Mouse (Mus musculus): ENCODE data around the gene Rap1gap2. TPM values are rescaled to one million over a fixed set of nuclear protein-coding genes. Genes with fewer than 3 reads are reported as not detected.

Rap1gap2 gene
- total RNA-seq, 2 experiments from 2014 or later: 18.7 to 28.8 TPM

GRCm38 (mm10) chr11:74575940-74576339 is 34.8 kb downstream of the Rap1gap2 start:
- DNase-seq (ENCODE audit: low spot score in 2 of 2): no peak

- DNase-seq (ENCODE audit: low spot score in 2 of 2): no peak
Observed at GRCm38 (mm10) chr11:74574768-74575434, 35.8 kb downstream of the Rap1gap2 start.

GRCm38 (mm10) chr11:74572459-74573061 is 38.2 kb downstream of the Rap1gap2 start:
- DNase-seq (ENCODE audit: low spot score in 2 of 2): no peak

GRCm38 (mm10) chr11:74569735-74570134 is 41.0 kb downstream of the Rap1gap2 start:
- no peak for DNase-seq (ENCODE audit: low spot score in 2 of 2)

- DNase-seq (ENCODE audit: low spot score in 2 of 2): no peak
Observed at GRCm38 (mm10) chr11:74568463-74568862, 42.3 kb downstream of the Rap1gap2 start.

- DNase-seq (ENCODE audit: low spot score in 2 of 2): no peak
Observed at GRCm38 (mm10) chr11:74568004-74568403, 42.7 kb downstream of the Rap1gap2 start.

GRCm38 (mm10) chr11:74566326-74566874 is 44.3 kb downstream of the Rap1gap2 start:
- DNase-seq (ENCODE audit: low spot score in 2 of 2): no peak

GRCm38 (mm10) chr11:74561392-74561791 is 49.3 kb downstream of the Rap1gap2 start:
- DNase-seq (ENCODE audit: low spot score in 2 of 2): no peak

- DNase-seq (ENCODE audit: low spot score in 2 of 2): no peak
Observed at GRCm38 (mm10) chr11:74560600-74561227, 50.0 kb downstream of the Rap1gap2 start.

- no peak for DNase-seq (ENCODE audit: low spot score in 2 of 2)
Observed at GRCm38 (mm10) chr11:74559793-74560433, 50.8 kb downstream of the Rap1gap2 start.

GRCm38 (mm10) chr11:74558933-74559332 is 51.8 kb downstream of the Rap1gap2 start:
- no peak for DNase-seq (ENCODE audit: low spot score in 2 of 2)

GRCm38 (mm10) chr11:74557456-74558230 is 53.1 kb downstream of the Rap1gap2 start:
- no peak for DNase-seq (ENCODE audit: low spot score in 2 of 2)

- no peak for DNase-seq (ENCODE audit: low spot score in 2 of 2)
Observed at GRCm38 (mm10) chr11:74555716-74556374, 54.9 kb downstream of the Rap1gap2 start.

- no peak for DNase-seq (ENCODE audit: low spot score in 2 of 2)
Observed at GRCm38 (mm10) chr11:74554683-74555341, 55.9 kb downstream of the Rap1gap2 start.

- DNase-seq (ENCODE audit: low spot score in 2 of 2): no peak
Observed at GRCm38 (mm10) chr11:74551568-74551967, 59.1 kb downstream of the Rap1gap2 start.

GRCm38 (mm10) chr11:74550615-74551102 is 60.1 kb downstream of the Rap1gap2 start:
- DNase-seq (ENCODE audit: low spot score in 2 of 2): no peak

- DNase-seq (ENCODE audit: low spot score in 2 of 2): no peak
Observed at GRCm38 (mm10) chr11:74548781-74549382, 61.8 kb downstream of the Rap1gap2 start.

GRCm38 (mm10) chr11:74546933-74547694 is 63.6 kb downstream of the Rap1gap2 start:
- no peak for DNase-seq (ENCODE audit: low spot score in 2 of 2)

Measured in adrenal gland, postnatal 4 days (tissue).